Mouse (Mus musculus) gastrocnemius, adult 2 months (tissue): Measurements from ENCODE around the gene Gstz1. TPM values are rescaled to one million over a fixed set of nuclear protein-coding genes. Genes with fewer than 3 reads are reported as not detected.
A peak's percentile ranks its signal among the peaks of the same experiment; 100 is the strongest.

Experiments used
- DNase-seq: peaks from one replicate; pipeline ENCODE4 v3.0.0; 2022
- H3K27ac ChIP-seq: fragments of 200-600 bp; 2 replicates; pipeline ENCODE4 v1.8.1; 2022; ENCODE audit warnings: mild to moderate bottlenecking
- H3K4me3 ChIP-seq: fragments of 200-600 bp; 2 replicates; pipeline ENCODE4 v1.8.1; 2022; ENCODE audit warnings: mild to moderate bottlenecking, moderate library complexity
- CTCF ChIP-seq: fragments of 200-600 bp; IDR thresholded peaks from 2 replicates; pipeline ENCODE4 v1.8.1; 2022; ENCODE audit warnings: antibody characterized with exemption, mild to moderate bottlenecking, moderate library complexity
- intact Hi-C: fragments of 180-260 bp; cut with DNase I; formaldehyde crosslinking; loops from one replicate; pipeline ENCODE4 v1.15.1; 2025
- long read RNA-seq, 2 experiments: library from polyadenylated mRNA; stranded (forward); transcript quantifications; one replicate each; pipeline ENCODE4 v2.0.0; 2021
- total RNA-seq, 2 experiments: library from RNA; stranded (reverse); gene quantifications; 2 replicates each; pipeline ENCODE4 v1.2.3; 2021

Gene Gstz1
- total RNA-seq, result 10 to 100 TPM; 33.1 to 40.2 TPM
- long read RNA-seq, experiment 1, transcript Gstz1-201 (9 exons, 1,656 nt), result major isoform, 56 of 75 reads
- long read RNA-seq, experiment 1, partial matches to known transcripts, result 0 of 75 reads
- long read RNA-seq, experiment 1, other reads (novel, unspliced or antisense), result 12 of 75 reads
- long read RNA-seq, experiment 2, transcript Gstz1-201 (9 exons, 1,656 nt), result major isoform, 53 of 67 reads
- long read RNA-seq, experiment 2, partial matches to known transcripts, result 1 of 67 reads
- long read RNA-seq, experiment 2, other reads (novel, unspliced or antisense), result 12 of 67 reads

DNA sequence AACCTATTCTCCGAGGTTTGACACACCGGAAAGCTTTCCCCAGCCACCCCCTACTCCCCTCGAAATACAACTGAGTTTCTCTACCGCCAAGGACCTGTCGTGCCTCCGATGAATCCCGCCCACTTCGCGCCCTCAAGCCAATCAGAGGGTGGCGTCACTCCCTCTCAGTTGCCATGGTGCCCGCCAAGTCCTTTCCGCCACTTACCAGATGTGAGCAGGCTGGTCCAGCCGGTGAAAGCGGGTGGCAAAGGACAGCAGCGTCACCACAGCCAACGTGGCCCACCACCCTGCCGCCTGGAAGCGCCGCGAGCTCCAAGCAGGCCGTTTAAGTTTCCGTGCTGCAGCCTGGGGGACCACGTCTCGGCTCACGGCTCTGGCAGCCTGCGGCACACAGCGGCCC, at the start of gene Gstz1:
TSS of gene Gstz1 (plus strand) at position 200 of the 400 bp plus-strand sequence.
- intact Hi-C loops, result loop anchor here (2.0 kb wide), 1 partner anchor 120 kb away; the partner anchor contains the start of genes Ahsa1 and Vipas39
- 0 out of 2 replicates have a peak, but pooled peaks have one; percentile 5 for TF ChIP-seq CTCF
- H3K4me3 ChIP-seq, result peak within 1 kb of the TSS; percentile 100

GRCm38 (mm10) chr12:87100331-87100730, 46.6 kb upstream of the Gstz1 start:
- H3K27ac ChIP-seq, result no peak overlapping the region
- TF ChIP-seq CTCF, result no peak
- intact Hi-C loops, result no loop called here
- DNase-seq, result no peak
- no peak overlapping the region for H3K4me3 ChIP-seq

More for the DNA sequence above, at the start of gene Gstz1:
- DNase-seq, result peak; percentile 91
- peak within 1 kb of the TSS; percentile 91 for H3K27ac ChIP-seq

- Histone ChIP-seq H3K4me3 (peak within 1 kb of the TSS; percentile 37), H3K27ac (no peak within 1 kb of the TSS)
- DNase-seq, result no peak
- intact Hi-C loops, result no loop called here
- TF ChIP-seq CTCF, result no peak
Observed at GRCm38 (mm10) chr12:87102165-87102631, 44.8 kb upstream of the Gstz1 start, which contains the start of gene Ngb. Gene Ngb (minus strand): TSS chr12:87102539.

DNA sequence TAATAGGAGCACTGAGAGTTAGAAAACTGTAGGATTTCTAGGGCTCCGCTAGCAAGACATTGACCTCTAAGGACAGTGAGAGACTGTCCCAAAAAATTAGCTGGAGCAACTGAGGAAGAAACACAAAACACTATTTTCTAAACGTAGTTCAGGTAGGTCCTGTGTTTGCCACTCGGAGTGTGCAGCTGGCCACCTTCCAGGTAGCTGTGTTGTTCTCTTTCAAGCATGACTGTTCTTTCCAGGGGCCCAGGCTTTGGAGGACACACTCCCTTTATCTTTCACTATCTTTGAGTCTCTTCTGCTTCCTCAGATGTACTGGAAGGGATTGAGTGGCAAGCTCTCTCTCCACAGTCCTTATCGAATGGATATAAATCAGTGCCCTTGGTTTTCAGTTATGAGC, 43.5 kb upstream of the Gstz1 start:
- no peak for DNase-seq
- intact Hi-C loops, result no loop called here
- H3K4me3 ChIP-seq, result no peak overlapping the region
- TF ChIP-seq CTCF, result no peak
- no peak overlapping the region for H3K27ac ChIP-seq

GRCm38 (mm10) chr12:87104796-87105195, 42.2 kb upstream of the Gstz1 start:
- DNase-seq, result no peak
- Histone ChIP-seq H3K4me3 (no peak overlapping the region), H3K27ac (no peak overlapping the region)
- intact Hi-C loops, result no loop called here
- TF ChIP-seq CTCF, result no peak

DNA sequence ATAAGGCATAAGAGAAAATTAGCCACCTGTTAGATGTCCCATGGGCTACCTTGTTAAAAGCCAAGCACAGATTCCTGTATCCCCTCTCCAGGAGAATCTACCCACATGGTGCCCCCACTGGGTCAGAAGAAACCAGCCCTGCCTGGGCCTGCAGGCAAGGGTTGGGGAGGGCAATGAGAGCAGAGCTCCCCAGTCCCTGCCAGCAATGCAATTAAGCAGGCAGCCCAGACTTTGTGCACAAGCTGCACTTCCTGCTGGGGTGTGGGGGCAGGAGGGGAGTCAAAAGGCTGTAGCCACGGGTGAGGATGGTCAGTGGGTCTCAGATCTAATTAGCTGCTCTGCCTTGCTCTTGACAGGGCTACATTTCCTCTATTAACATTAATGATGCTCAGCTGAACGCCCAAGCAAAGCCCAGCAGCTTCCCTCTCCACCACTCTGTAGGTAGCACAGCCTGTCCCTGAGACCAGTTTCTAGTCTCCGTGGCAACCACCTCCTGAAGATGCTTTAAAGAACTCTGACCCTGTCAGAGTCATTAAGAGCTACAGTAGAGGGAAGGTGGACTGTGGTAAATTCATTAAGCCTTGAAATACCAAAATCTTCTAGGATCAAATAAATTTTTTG, 39.5 kb upstream of the Gstz1 start:
- no peak overlapping the region for H3K27ac ChIP-seq
- no peak for TF ChIP-seq CTCF
- no peak for DNase-seq
- H3K4me3 ChIP-seq, result no peak overlapping the region
- intact Hi-C loops, result no loop called here

DNA sequence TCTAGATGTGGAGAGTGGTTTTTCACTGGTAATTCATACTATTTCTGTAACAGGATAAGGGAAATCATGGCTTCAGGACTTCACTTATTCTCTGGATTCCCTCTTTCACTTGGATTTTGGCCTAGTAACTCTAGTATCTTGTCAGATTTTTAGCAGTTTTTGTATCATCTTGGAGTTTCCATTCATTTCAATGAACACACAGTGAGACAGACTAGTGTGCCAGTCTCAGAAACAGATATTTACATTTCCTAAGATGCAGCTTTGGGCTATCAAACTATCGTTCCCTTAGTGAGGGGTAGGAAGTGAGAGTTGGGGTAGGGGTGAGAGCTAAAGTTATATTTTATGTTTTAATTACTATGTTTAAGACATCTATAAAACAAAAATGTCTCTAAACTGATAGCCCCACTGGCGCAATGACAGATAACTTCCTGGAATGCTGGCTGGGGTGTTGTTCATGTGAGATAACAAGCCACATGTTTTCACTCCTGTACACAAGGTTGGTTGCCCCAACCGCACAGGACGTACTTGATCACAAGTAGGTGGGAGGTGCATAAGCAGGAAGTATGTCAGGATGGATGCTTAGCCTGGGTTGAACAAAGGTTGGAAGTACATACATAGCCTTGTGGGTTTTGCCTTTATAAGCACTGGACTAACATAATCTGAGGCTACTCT, 24.9 kb upstream of the Gstz1 start:
- DNase-seq, result no peak
- no peak overlapping the region for H3K27ac ChIP-seq
- intact Hi-C loops, result no loop called here
- no peak overlapping the region for H3K4me3 ChIP-seq
- no peak for TF ChIP-seq CTCF

GRCm38 (mm10) chr12:87127256-87127655, 19.7 kb upstream of the Gstz1 start:
- Histone ChIP-seq H3K27ac (no peak overlapping the region), H3K4me3 (no peak overlapping the region)
- intact Hi-C loops, result no loop called here
- DNase-seq, result no peak
- TF ChIP-seq CTCF, result no peak

DNA sequence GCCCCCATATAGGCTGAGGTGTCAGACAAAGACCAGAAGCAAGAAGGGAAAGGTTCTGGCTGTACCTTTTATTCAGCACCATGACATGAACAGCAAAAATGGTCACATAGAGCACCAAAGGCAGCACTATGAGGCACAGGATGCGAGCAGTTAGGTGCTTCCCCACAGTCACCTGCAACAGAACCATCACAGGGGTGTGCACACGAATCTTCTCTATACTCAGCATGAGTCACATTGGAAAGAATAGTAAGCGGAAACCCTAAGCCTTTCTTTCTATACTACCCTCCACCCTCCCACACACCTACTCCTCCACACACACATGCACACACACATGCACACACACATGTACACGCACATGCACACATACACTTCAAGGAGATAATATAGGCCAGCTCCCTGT, 16.7 kb upstream of the Gstz1 start:
- DNase-seq, result no peak
- H3K4me3 ChIP-seq, result no peak overlapping the region
- intact Hi-C loops, result loop anchor here (10.0 kb wide), 1 partner anchor 205 kb away; no protein-coding TSS in a partner anchor
- no peak for TF ChIP-seq CTCF
- no peak overlapping the region for H3K27ac ChIP-seq

- TF ChIP-seq CTCF, result no peak
- DNase-seq, result no peak
- H3K27ac ChIP-seq, result no peak overlapping the region
- intact Hi-C loops, result loop anchor here (10.0 kb wide), 1 partner anchor 204 kb away; no protein-coding TSS in a partner anchor
- H3K4me3 ChIP-seq, result no peak overlapping the region
Observed at GRCm38 (mm10) chr12:87131181-87131580, 15.8 kb upstream of the Gstz1 start.

DNA sequence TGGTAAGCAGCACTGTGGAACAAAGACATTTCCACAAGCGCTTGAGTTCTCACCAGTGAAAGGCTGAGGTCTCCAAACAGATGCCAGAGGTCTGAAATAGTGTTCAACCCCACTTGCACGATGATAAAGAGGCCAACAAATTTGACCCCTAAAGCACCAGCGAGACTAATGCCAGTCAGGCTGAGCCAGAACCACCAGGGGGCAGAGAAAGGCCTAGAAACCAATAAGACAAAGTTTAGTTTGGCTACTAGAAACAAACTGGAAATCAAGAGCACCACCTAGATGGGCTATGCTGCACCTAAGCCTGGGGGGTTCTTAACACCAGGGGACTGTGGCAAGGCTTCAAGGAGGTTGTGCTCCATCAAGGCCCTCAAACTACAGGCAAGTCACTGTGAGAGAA, 15.3 kb upstream of the Gstz1 start:
- no peak for DNase-seq
- no peak overlapping the region for H3K27ac ChIP-seq
- peak; percentile 48 for TF ChIP-seq CTCF
- intact Hi-C loops, result loop anchor here (10.0 kb wide), 1 partner anchor 203 kb away; no protein-coding TSS in a partner anchor
- H3K4me3 ChIP-seq, result no peak overlapping the region

DNA sequence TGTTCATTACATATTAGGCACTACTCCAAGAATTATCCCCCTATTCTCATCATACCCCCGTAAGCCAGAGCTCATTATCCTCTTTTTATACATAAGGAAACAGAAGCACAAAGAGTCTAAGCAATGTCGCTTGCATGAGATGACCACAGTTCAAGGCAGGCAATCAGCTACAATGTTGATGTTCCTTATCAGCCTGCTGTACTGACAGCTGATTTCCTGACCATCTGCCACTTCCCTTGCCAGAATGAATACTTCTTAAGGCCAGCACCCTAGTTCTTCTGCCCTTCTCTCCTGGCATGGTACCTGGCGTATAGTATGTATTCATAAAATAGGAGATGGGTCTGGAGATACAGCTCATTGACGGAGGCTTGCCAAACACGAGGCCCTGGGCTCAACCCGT, 14.8 kb upstream of the Gstz1 start:
- H3K4me3 ChIP-seq, result no peak overlapping the region
- no peak overlapping the region for H3K27ac ChIP-seq
- no peak for TF ChIP-seq CTCF
- DNase-seq, result no peak
- intact Hi-C loops, result loop anchor here (10.0 kb wide), 1 partner anchor 203 kb away; no protein-coding TSS in a partner anchor

- no peak for DNase-seq
- Histone ChIP-seq H3K4me3 (no peak overlapping the region), H3K27ac (no peak overlapping the region)
- intact Hi-C loops, result loop anchor here (10.0 kb wide), 1 partner anchor 202 kb away; no protein-coding TSS in a partner anchor
- no peak for TF ChIP-seq CTCF
Observed at GRCm38 (mm10) chr12:87132784-87133183, 14.2 kb upstream of the Gstz1 start.
